Mouse (Mus musculus) 416B (cell line): ENCODE data around the gene Gm28308.

Experiments used
- DNase-seq: peaks from one replicate; pipeline ENCODE4 v3.0.0; 2011; ENCODE audit warnings: low read depth

Gene Gm28308

GRCm38 (mm10) chr6:52167736-52168161 lies 45.4 kb downstream of the Gm28308 start:
- DNase-seq: no peak

GRCm38 (mm10) chr6:52167176-52167575 lies 46.0 kb downstream of the Gm28308 start:
- no peak for DNase-seq

- no peak for DNase-seq
These were observed 46.6 kb downstream of the Gm28308 start for GRCm38 (mm10) chr6:52166431-52167077.

- no peak for DNase-seq
These were observed 47.4 kb downstream of the Gm28308 start for GRCm38 (mm10) chr6:52165441-52166370.

- DNase-seq: no peak
These were observed 48.3 kb downstream of the Gm28308 start, which contains the start of gene Hoxa2 for GRCm38 (mm10) chr6:52164626-52165440. Hoxa2 (minus strand) TSS chr6:52164831.

- DNase-seq: no peak
These were observed 49.0 kb downstream of the Gm28308 start for GRCm38 (mm10) chr6:52164051-52164625.

GRCm38 (mm10) chr6:52163366-52164031 lies 49.6 kb downstream of the Gm28308 start:
- no peak for DNase-seq

- DNase-seq: no peak
These were observed 50.4 kb downstream of the Gm28308 start for GRCm38 (mm10) chr6:52162611-52163365.

GRCm38 (mm10) chr6:52162093-52162380 lies 51.1 kb downstream of the Gm28308 start:
- DNase-seq: no peak

GRCm38 (mm10) chr6:52161336-52162092 lies 51.6 kb downstream of the Gm28308 start:
- DNase-seq: no peak

- no peak for DNase-seq
These were observed 52.4 kb downstream of the Gm28308 start for GRCm38 (mm10) chr6:52160511-52161335.

- DNase-seq: no peak
These were observed 53.2 kb downstream of the Gm28308 start for GRCm38 (mm10) chr6:52159979-52160378.

GRCm38 (mm10) chr6:52159164-52159761 lies 53.9 kb downstream of the Gm28308 start:
- no peak for DNase-seq

GRCm38 (mm10) chr6:52158276-52159051 lies 54.7 kb downstream of the Gm28308 start, which contains the start of gene Hoxa1:
Hoxa1 (minus strand) TSS chr6:52158317.
- DNase-seq: no peak

- DNase-seq: no peak
These were observed 55.5 kb downstream of the Gm28308 start for GRCm38 (mm10) chr6:52157466-52158275.

GRCm38 (mm10) chr6:52156551-52157200 lies 56.5 kb downstream of the Gm28308 start:
- no peak for DNase-seq
